Mouse (Mus musculus) limb, embryonic 14.5 days (tissue): ENCODE results near the gene Smcp. TPM values are rescaled to one million over a fixed set of nuclear protein-coding genes. Genes with fewer than 3 reads are reported as not detected.

Experiments used
- ATAC-seq: fragments of 200-750 bp; cut with Nextera tagmentation; 2 replicates; pipeline ENCODE4 v1.8.0; 2017; ENCODE audit warnings: low read depth, moderate number of reproducible peaks, moderate TSS enrichment; ENCODE audit not compliant: low FRiP score
- DNase-seq: peaks from one replicate; pipeline ENCODE4 v3.0.0-alpha.2; 2015; ENCODE audit warnings: low spot score
- H3K27ac ChIP-seq: fragments of 300-500 bp; sonication (generic); replicated peaks from 2 replicates; pipeline ENCODE4 v1.5.1; 2014; ENCODE audit warnings: low read depth, mild to moderate bottlenecking, low read length, moderate library complexity, mixed read lengths
- H3K27me3 ChIP-seq: fragments of 300-500 bp; sonication (generic); 2 replicates; pipeline ENCODE4 v1.6.1; 2014; ENCODE audit warnings: low read length, mixed read lengths; ENCODE audit not compliant: control insufficient read depth, insufficient read depth
- H3K36me3 ChIP-seq: fragments of 300-500 bp; sonication (generic); 2 replicates; pipeline ENCODE4 v1.6.1; 2014; ENCODE audit warnings: mild to moderate bottlenecking, low read length, moderate library complexity, mixed read lengths; ENCODE audit not compliant: control insufficient read depth, insufficient read depth
- H3K4me1 ChIP-seq: fragments of 300-500 bp; sonication (generic); 2 replicates; pipeline ENCODE4 v1.6.1; 2014; ENCODE audit warnings: antibody characterized with exemption, low read length, mixed read lengths; ENCODE audit not compliant: control insufficient read depth, insufficient read depth
- H3K4me2 ChIP-seq: fragments of 300-500 bp; sonication (generic); replicated peaks from 2 replicates; pipeline ENCODE4 v1.6.1; 2014; ENCODE audit warnings: low read depth, mild to moderate bottlenecking, low read length, moderate library complexity; ENCODE audit not compliant: severe bottlenecking
- H3K4me3 ChIP-seq: fragments of 300-500 bp; sonication (generic); replicated peaks from 2 replicates; pipeline ENCODE4 v1.5.1; 2014; ENCODE audit warnings: low read length
- H3K9ac ChIP-seq: fragments of 300-500 bp; sonication (generic); 2 replicates; pipeline ENCODE4 v1.6.1; 2014; ENCODE audit warnings: mild to moderate bottlenecking, low read depth, low read length, moderate library complexity; ENCODE audit not compliant: severe bottlenecking
- H3K9me3 ChIP-seq: fragments of 300-500 bp; sonication (generic); 2 replicates; pipeline ENCODE4 v1.6.1; 2016; ENCODE audit warnings: low read length; ENCODE audit not compliant: control insufficient read depth
- POLR2A ChIP-seq: fragments of 200-500 bp; IDR thresholded peaks from 2 replicates; pipeline ENCODE4 v1.8.0; 2012; ENCODE audit warnings: inconsistent platforms, mild to moderate bottlenecking, moderate library complexity, borderline replicate concordance; ENCODE audit not compliant: insufficient read depth, insufficient read length; ENCODE audit errors: extremely low read depth
- WGBS: fragments of 180-500 bp; shearing (Covaris S2); extraction: QIAGEN DNeasy Blood & Tissue Kit; methylation state at CpG from one replicate; pipeline ENCODE4 v1.1.7; 2014; 5-methylcytosine and 5-hydroxymethylcytosine counted together
- polyA plus RNA-seq, 2 experiments: library from polyadenylated mRNA; depleted of rRNA in 1 of 2; stranded (reverse) in 1 of 2; unstranded in 1 of 2; fragments of >200 nt; fragmentation: Nextera tagmentation in 1 of 2; extraction: Ambion mirVana in 1 of 2; gene quantifications; 2 replicates each; pipeline versions ENCODE4 v1.2.1 to v1.2.3; 2012 to 2014

Smcp gene
- polyA plus RNA-seq, 2 experiments, result not detected

- H3K4me1 ChIP-seq, result no peaks in the 10 kb centered on the region
- H3K9ac ChIP-seq, result no peak overlapping the region
- no peak overlapping the region for H3K4me3 ChIP-seq
- H3K4me2 ChIP-seq, result no peak overlapping the region
- H3K9me3 ChIP-seq, result no peaks in the 10 kb centered on the region
- no peak for TF ChIP-seq POLR2A
- ATAC-seq (no peak), DNase-seq (no peak)
- no peaks in the 10 kb centered on the region for H3K36me3 ChIP-seq
- 69% methylated on average over 1 of the region's 1 CpGs for whole genome bisulfite sequencing
- no peak overlapping the region for H3K27ac ChIP-seq
- no peaks in the 10 kb centered on the region for H3K27me3 ChIP-seq
Observed at GRCm38 (mm10) chr3:92585055-92585454, 3.7 kb downstream of the Smcp start.

- WGBS, result 60% methylated on average over 3 of the region's 3 CpGs
- no peak for DNase-seq
Observed at GRCm38 (mm10) chr3:92583164-92583826, 5.5 kb downstream of the Smcp start.

GRCm38 (mm10) chr3:92579508-92579907 lies 9.3 kb downstream of the Smcp start:
- 82% methylated on average over 1 of the region's 1 CpGs for WGBS
- ATAC-seq, result no peak

More at GRCm38 (mm10) chr3:92583164-92583826, 5.5 kb downstream of the Smcp start:
- Histone ChIP-seq H3K4me3 (no peak overlapping the region), H3K27me3 (no peaks in the 10 kb centered on the region), H3K4me2 (no peak overlapping the region), H3K9me3 (no peaks in the 10 kb centered on the region), H3K4me1 (no peaks in the 10 kb centered on the region), H3K27ac (no peak overlapping the region), H3K9ac (no peak overlapping the region), H3K36me3 (no peaks in the 10 kb centered on the region)
- no peak for ATAC-seq
- TF ChIP-seq POLR2A, result no peak

GRCm38 (mm10) chr3:92578652-92579413 lies 10.0 kb downstream of the Smcp start:
- Histone ChIP-seq H3K4me3 (no peak overlapping the region), H3K27ac (no peak overlapping the region), H3K36me3 (no peaks in the 10 kb centered on the region), H3K27me3 (no peaks in the 10 kb centered on the region), H3K9me3 (no peaks in the 10 kb centered on the region), H3K4me1 (no peaks in the 10 kb centered on the region), H3K4me2 (no peak overlapping the region), H3K9ac (no peak overlapping the region)
- TF ChIP-seq POLR2A, result no peak
- 66% methylated on average over 4 of the region's 4 CpGs for WGBS
- DNase-seq (no peak), ATAC-seq (no peak)

More at GRCm38 (mm10) chr3:92579508-92579907, 9.3 kb downstream of the Smcp start:
- DNase-seq, result no peak
- no peak overlapping the region for H3K4me2 ChIP-seq
- no peak overlapping the region for H3K9ac ChIP-seq
- no peaks in the 10 kb centered on the region for H3K9me3 ChIP-seq
- H3K4me3 ChIP-seq, result no peak overlapping the region
- H3K4me1 ChIP-seq, result no peaks in the 10 kb centered on the region
- no peak for TF ChIP-seq POLR2A
- H3K27ac ChIP-seq, result no peak overlapping the region
- no peaks in the 10 kb centered on the region for H3K36me3 ChIP-seq
- H3K27me3 ChIP-seq, result no peaks in the 10 kb centered on the region

- ATAC-seq (no peak), DNase-seq (no peak)
- Histone ChIP-seq H3K9ac (no peak within 1 kb of the TSS), H3K27me3 (no peaks in the 10 kb centered on the region), H3K4me3 (no peak within 1 kb of the TSS), H3K4me1 (no peaks in the 10 kb centered on the region), H3K27ac (no peak within 1 kb of the TSS), H3K4me2 (no peak within 1 kb of the TSS), H3K36me3 (no peaks in the 10 kb centered on the region), H3K9me3 (no peaks in the 10 kb centered on the region)
- TF ChIP-seq POLR2A, result no peak
- WGBS, result 77% methylated on average over 1 of the region's 1 CpGs
Observed at GRCm38 (mm10) chr3:92573449-92574041, 15.3 kb downstream of the Smcp start, which contains the start of gene Ivl. Gene Ivl (minus strand): TSS chr3:92573735.
